Mouse (Mus musculus) ES-Bruce4 (cell line): ENCODE data around the gene Rhot2. TPM values are rescaled to one million over a fixed set of nuclear protein-coding genes. Genes with fewer than 3 reads are reported as not detected.

Experiments
- H3K27ac ChIP-seq: 2 replicates; pipeline ENCODE4 v1.5.1; 2012; ENCODE audit warnings: low read length, inconsistent platforms; ENCODE audit not compliant: insufficient read depth
- H3K27me3 ChIP-seq: 2 replicates; pipeline ENCODE4 v1.6.1; 2012; ENCODE audit warnings: mild to moderate bottlenecking, low read length, inconsistent platforms; ENCODE audit not compliant: control insufficient read depth, poor library complexity, insufficient read depth, severe bottlenecking
- H3K36me3 ChIP-seq: 2 replicates; pipeline ENCODE4 v1.6.1; 2012; ENCODE audit warnings: inconsistent platforms, mild to moderate bottlenecking, low read length, moderate library complexity; ENCODE audit not compliant: control insufficient read depth, poor library complexity, insufficient read depth, severe bottlenecking
- H3K4me1 ChIP-seq: one replicate; pipeline ENCODE4 v1.8.1; 2011; ENCODE audit warnings: low read length; ENCODE audit not compliant: control insufficient read depth, insufficient read depth
- H3K4me3 ChIP-seq: 2 replicates; pipeline ENCODE4 v1.5.1; 2011; ENCODE audit warnings: low read depth, mild to moderate bottlenecking, low read length
- H3K9ac ChIP-seq: 2 replicates; pipeline ENCODE4 v1.6.1; 2012; ENCODE audit warnings: low read depth, mild to moderate bottlenecking, inconsistent platforms; ENCODE audit not compliant: poor library complexity, severe bottlenecking
- H3K9me3 ChIP-seq: replicated peaks from 2 replicates; pipeline ENCODE4 v1.6.1; 2012; ENCODE audit warnings: mild to moderate bottlenecking, low read length, inconsistent platforms; ENCODE audit not compliant: control insufficient read depth, poor library complexity, insufficient read depth, severe bottlenecking
- CTCF ChIP-seq: IDR thresholded peaks from one replicate; pipeline ENCODE4 v1.8.1; 2011; ENCODE audit warnings: low read depth, low read length
- EP300 ChIP-seq: IDR thresholded peaks from 2 replicates; pipeline ENCODE4 v1.6.1; 2011; ENCODE audit warnings: low read depth, low read length; ENCODE audit not compliant: insufficient read depth
- POLR2A ChIP-seq: IDR thresholded peaks from one replicate; pipeline ENCODE4 v1.8.1; 2011; ENCODE audit warnings: low read length; ENCODE audit not compliant: insufficient read depth
- polyA plus RNA-seq: library from polyadenylated mRNA; stranded (reverse); fragments of >200 nt; gene quantifications from 2 replicates; pipeline ENCODE4 v1.2.4, GENCODE M21; 2011; ENCODE audit warnings: low read depth; ENCODE audit not compliant: missing spikeins, insufficient read depth, insufficient read length

Rhot2 gene
- polyA plus RNA-seq, 1 experiment = 23.6 TPM

GRCm38 (mm10) chr17:25796951-25797369 is 47.7 kb downstream of the Rhot2 start, which contains the start of gene Metrn:
TSS of gene Metrn (minus strand) at chr17:25797136.
- Histone ChIP-seq H3K4me3 (peak within 1 kb of the TSS; percentile 76), H3K9me3 (no peaks in the 10 kb centered on the region), H3K9ac (peak within 1 kb of the TSS; percentile 81), H3K36me3 (no peaks in the 10 kb centered on the region), H3K4me1 (peaks cover 4% of the 10 kb centered on the region), H3K27me3 (no peaks in the 10 kb centered on the region), H3K27ac (peak within 1 kb of the TSS; percentile 23; the same call in 1 of the 2 replicates)
- TF ChIP-seq CTCF (no peak), POLR2A (peak; percentile 54)

- TF ChIP-seq POLR2A = no peak
- no peak for TF ChIP-seq EP300
- TF ChIP-seq CTCF = no peak
- no peaks in the 10 kb centered on the region for H3K27me3 ChIP-seq
- no peaks in the 10 kb centered on the region for H3K36me3 ChIP-seq
- peak overlapping the region; percentile 76 for H3K4me3 ChIP-seq
- no peak overlapping the region for H3K27ac ChIP-seq
- no peaks in the 10 kb centered on the region for H3K9me3 ChIP-seq
- peaks cover 4% of the 10 kb centered on the region for H3K4me1 ChIP-seq
- H3K9ac ChIP-seq = peak overlapping the region; percentile 81
Measured at GRCm38 (mm10) chr17:25796211-25796771, 48.4 kb downstream of the Rhot2 start.

- H3K27me3 ChIP-seq = no peaks in the 10 kb centered on the region
- no peaks in the 10 kb centered on the region for H3K36me3 ChIP-seq
- TF ChIP-seq POLR2A (no peak), EP300 (no peak)
- no peaks in the 10 kb centered on the region for H3K9me3 ChIP-seq
- H3K27ac ChIP-seq = no peak within 1 kb of the TSS
- H3K9ac ChIP-seq = peak within 1 kb of the TSS; percentile 81
- H3K4me3 ChIP-seq = peak within 1 kb of the TSS; percentile 76
- peaks cover 4% of the 10 kb centered on the region for H3K4me1 ChIP-seq
Measured at GRCm38 (mm10) chr17:25795609-25796092, 49.0 kb downstream of the Rhot2 start, which contains the start of gene AC134908.4. TSS of gene AC134908.4 (minus strand) at chr17:25795659.

GRCm38 (mm10) chr17:25794998-25795397 is 49.7 kb downstream of the Rhot2 start:
- Histone ChIP-seq H3K4me1 (peaks cover 4% of the 10 kb centered on the region), H3K9me3 (no peaks in the 10 kb centered on the region), H3K27ac (no peak overlapping the region), H3K4me3 (no peak overlapping the region), H3K9ac (no peak overlapping the region), H3K27me3 (no peaks in the 10 kb centered on the region), H3K36me3 (no peaks in the 10 kb centered on the region)
- TF ChIP-seq EP300 (no peak), POLR2A (no peak), CTCF (no peak)

- no peak overlapping the region for H3K27ac ChIP-seq
- no peaks in the 10 kb centered on the region for H3K36me3 ChIP-seq
- H3K4me3 ChIP-seq = no peak overlapping the region
- peaks cover 4% of the 10 kb centered on the region for H3K4me1 ChIP-seq
- H3K9me3 ChIP-seq = no peaks in the 10 kb centered on the region
- H3K27me3 ChIP-seq = no peaks in the 10 kb centered on the region
- TF ChIP-seq POLR2A (no peak), CTCF (no peak), EP300 (no peak)
- no peak overlapping the region for H3K9ac ChIP-seq
Measured at GRCm38 (mm10) chr17:25794197-25794596, 50.5 kb downstream of the Rhot2 start.

GRCm38 (mm10) chr17:25792615-25793014 is 52.0 kb downstream of the Rhot2 start, which contains the start of gene Fam173a:
TSS of gene Fam173a (minus strand) at chr17:25792901.
- peaks cover 4% of the 10 kb centered on the region for H3K4me1 ChIP-seq

More at GRCm38 (mm10) chr17:25792615-25793014, 52.0 kb downstream of the Rhot2 start, which contains the start of gene Fam173a:
- no peaks in the 10 kb centered on the region for H3K36me3 ChIP-seq
- H3K27ac ChIP-seq = peak within 1 kb of the TSS; percentile 8; the same call in 1 of the 2 replicates
- TF ChIP-seq EP300 (no peak), POLR2A (no peak), CTCF (no peak)
- no peaks in the 10 kb centered on the region for H3K9me3 ChIP-seq
- peak within 1 kb of the TSS; percentile 93 for H3K4me3 ChIP-seq
- H3K27me3 ChIP-seq = no peaks in the 10 kb centered on the region
- H3K9ac ChIP-seq = peak within 1 kb of the TSS; percentile 57
